Mouse (Mus musculus) thymus, postnatal 4 days (tissue): Measurements from ENCODE around the gene Tex22.

Experiments
- DNase-seq: peaks from one replicate; pipeline ENCODE4 v3.0.0; 2021

The Tex22 gene

DNA sequence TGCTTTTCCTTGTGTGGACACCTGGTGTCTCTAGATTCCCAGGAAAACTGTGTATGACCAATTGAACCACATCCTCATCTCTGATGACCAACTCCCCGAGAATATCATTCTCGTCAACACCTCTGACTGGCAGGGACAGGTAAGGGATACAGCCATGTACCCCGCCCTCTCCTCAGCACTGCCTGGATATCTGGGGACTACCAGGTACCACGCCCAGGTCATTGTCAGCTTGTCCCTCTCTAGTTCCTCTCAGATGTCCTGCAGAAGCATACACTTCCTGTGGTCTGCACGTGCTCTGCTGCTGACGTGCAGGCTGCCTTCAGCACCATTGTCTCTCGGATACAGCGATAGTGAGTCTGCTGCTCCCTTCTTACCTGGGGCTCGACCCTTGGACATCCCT, 12.7 kb upstream of the Tex22 start:
- DNase-seq, result no peak

- no peak for DNase-seq
These were observed 12.1 kb upstream of the Tex22 start for GRCm38 (mm10) chr12:113062201-113062600.

- DNase-seq, result no peak
These were observed 10.6 kb upstream of the Tex22 start for GRCm38 (mm10) chr12:113063700-113064099.

GRCm38 (mm10) chr12:113068002-113068401, 6.3 kb upstream of the Tex22 start:
- no peak for DNase-seq

- DNase-seq, result no peak
These were observed 4.9 kb upstream of the Tex22 start for GRCm38 (mm10) chr12:113069389-113069788.

GRCm38 (mm10) chr12:113071321-113071720, 3.0 kb upstream of the Tex22 start:
- DNase-seq, result no peak

DNA sequence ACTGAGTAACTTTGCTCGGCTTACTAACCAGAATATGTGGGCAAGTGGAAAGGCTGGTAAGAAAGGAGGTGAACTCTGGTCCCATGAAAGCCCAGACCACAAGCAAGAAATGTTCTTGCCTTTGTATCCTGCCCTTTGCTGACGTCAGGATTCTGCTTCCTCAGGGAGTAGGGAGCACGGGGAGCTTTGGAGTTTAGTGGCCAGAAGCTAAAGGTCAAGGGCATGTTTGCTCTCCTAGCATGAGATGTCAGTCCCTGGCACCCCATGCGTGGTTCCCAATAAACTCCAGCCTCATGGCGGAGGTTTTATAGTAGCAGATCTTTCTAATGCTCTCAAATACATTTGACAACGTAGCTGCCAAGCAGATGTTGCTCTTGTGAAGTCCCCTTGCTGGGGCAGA, 2.5 kb upstream of the Tex22 start:
- DNase-seq, result no peak

DNA sequence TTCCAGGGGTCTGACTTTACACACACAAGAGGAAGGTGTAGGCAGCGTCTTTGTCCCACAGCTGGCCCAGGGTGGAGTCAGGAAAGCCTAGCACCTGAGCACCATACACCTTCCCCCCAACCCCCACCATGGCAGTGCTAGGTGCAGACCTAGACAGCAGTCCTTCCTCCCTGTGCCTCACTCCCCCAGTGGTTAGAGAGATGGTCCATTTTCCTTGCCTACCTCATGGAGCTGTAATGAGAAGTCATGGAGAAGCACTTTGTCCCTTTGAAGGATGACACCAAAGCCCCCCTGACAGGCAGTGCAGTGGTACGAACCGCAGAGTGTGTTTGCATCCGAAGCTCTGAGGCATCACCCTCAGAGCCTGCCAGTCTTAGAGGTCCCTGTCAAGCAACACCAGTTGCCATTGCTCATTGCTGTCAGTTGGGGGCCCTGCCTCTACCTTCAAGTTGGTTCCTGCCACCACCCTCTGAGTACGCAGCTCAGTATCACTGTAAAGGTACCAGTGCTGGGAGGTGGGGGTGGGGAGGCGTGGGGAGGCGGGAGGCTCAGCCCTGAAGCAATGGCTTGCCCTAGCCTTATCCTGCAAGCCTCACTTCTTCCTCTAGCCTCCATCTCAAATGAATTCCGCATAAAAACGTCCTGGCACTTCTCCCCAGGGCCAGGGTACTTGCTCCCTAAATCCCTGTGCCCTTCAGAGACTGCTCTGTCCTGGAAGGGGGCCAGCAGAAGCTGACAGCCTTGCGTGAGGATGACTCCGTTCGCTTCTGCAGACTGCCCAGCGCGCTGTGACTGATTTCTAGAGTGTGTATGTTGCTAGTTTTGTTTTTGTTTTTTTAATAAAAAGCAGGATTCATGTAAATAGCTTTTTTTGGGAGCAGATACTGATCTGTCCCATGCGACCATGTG, 628 bp upstream of the Tex22 start:
- DNase-seq, result peak; percentile 53

DNA sequence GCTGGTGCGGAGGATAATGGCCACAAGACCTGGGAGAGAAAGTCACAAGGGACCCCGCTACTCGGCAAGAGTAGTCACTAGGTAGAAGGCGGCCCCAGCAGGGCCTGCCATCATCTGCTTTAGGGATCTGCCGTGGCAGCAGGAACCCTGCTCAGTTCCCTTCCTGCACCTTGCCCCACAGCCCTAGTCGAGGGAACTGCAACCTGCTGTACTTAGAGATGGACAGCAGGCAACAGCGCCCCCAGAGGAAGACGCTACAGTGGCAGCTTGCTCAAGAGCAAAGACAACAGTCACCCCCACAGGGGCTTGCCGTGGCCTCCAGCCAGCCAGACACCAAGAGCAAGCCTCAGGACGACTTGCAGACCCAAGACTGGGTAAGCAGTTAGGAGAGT, 757 bp downstream of the Tex22 start:
- peak; percentile 95 for DNase-seq

DNA sequence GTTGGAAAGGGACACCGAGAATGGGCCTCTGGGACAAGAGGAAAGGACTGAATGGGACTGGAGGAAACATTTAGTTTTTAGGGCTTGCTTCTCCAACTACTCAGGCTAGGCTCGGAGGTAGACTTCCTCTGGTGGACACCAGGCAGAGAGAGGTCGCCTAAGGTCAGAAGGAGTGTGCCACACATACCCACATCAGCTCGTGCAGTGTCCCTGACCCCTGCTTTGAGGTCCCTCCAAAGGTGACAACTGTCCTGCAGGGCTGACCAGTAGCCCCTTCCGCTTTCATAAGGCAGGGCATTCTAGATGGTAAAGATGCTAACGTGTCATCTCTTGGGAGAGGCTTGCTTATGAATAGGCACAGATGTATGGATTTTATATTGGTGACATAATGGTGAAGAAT, 1.2 kb downstream of the Tex22 start:
- no peak for DNase-seq

- DNase-seq, result no peak
These were observed 13.0 kb downstream of the Tex22 start for GRCm38 (mm10) chr12:113087276-113087675.

- DNase-seq, result no peak
These were observed 13.7 kb downstream of the Tex22 start for GRCm38 (mm10) chr12:113088026-113088425.

- DNase-seq, result no peak
These were observed 14.8 kb downstream of the Tex22 start for GRCm38 (mm10) chr12:113089107-113089506.

GRCm38 (mm10) chr12:113090053-113090452, 15.8 kb downstream of the Tex22 start:
- DNase-seq, result no peak

- no peak for DNase-seq
These were observed 22.7 kb downstream of the Tex22 start for GRCm38 (mm10) chr12:113097040-113097439.

DNA sequence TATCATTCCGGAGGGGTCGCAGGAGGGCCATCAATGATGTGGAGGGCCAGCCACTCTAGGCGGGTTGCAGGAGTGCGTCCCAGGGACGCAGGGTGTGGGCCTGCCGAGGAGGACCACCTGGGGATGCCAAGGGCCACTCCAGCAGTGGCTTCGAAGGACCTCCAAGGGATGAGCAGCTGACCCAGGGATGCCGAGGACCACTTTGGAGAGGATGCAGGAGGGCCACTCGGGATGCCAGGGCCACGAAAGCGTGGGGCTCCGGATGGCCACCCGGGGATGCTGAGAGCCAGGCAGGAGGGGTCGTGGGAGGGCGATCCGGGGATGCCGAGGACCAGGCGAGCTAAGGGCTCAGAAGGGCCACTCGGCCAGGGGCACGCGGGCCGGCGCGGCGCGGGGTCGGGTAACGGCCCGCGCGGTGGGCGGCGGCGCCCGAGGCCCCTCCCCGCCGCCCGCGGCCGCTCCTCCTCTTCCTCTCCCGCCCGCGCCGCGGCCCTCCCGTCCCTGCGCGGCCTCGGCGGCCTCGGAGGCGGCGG, 23.5 kb downstream of the Tex22 start, which contains the start of gene Mta1:
Gene Mta1 (plus strand): TSS at position 530 of the 533 bp plus-strand sequence.
- DNase-seq, result peak; percentile 82

GRCm38 (mm10) chr12:113098530-113099151, 24.3 kb downstream of the Tex22 start:
- DNase-seq, result peak; percentile 58

- peak; percentile 30 for DNase-seq
These were observed 25.4 kb downstream of the Tex22 start for GRCm38 (mm10) chr12:113099470-113100237.

DNA sequence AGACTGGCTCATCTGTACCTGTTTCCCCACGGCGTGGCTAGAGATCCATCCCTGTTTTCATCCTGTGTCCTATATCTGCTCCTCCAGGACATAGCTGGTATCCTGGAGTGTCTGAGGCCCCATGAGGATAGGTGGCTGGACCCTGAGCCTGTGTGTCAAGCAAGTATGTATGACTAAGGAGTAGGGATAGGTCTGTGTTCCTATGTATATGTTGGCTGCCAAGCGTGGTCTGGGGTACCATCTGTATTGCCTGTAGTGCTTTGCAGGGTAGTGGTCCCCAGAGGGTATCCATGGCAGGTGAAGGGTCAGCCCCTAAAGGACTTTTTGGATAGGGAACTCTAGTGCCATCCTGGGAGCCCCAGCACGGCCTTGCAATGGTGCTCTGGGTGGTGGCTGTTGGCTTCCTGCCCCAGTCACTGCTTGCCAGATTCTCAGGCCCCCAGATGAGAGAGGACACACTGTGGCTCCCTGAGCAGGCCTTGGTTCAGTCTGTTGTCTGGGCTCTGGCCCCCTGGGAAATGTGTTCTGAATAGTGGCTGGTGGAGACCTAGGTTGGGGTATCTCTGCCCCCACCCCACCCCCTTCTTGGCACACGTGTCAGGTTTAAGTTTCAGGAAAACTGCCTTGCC, 26.3 kb downstream of the Tex22 start:
- DNase-seq, result peak; percentile 35

- DNase-seq, result no peak
These were observed 27.1 kb downstream of the Tex22 start for GRCm38 (mm10) chr12:113101251-113101960.

DNA sequence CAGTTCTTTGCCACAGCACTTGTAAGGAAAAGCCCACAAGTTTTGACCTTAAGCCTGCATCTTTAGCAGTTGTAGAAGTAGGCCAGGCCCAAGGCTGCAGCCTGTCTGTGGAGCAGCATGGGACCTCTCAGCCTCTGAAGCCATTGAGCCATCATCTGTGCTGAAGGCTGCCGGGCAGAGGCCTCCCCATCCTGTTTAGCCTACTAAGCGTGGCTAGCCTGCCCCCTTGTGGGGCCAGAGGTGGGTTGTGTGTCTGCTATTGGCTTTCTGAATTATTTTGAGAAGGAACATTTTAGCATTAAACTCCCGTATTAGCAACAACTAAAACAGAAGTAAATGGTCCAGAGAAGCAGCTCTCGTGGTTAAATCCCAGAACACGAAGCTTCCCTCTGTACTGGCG, 28.2 kb downstream of the Tex22 start:
- peak; percentile 83 for DNase-seq
